Comparison of ENCODE assay signal across 8 mouse cellular contexts in genomic region chr2:152736748-152737147, GRCm38 (mm10). TPM values are rescaled to one million over a fixed set of nuclear protein-coding genes. Genes with fewer than 3 reads are reported as not detected.
A peak's percentile ranks its signal among the peaks of the same experiment; 100 is the strongest.
DNase-seq lines count a peak whose midpoint lies in the region; ATAC-seq and TF ChIP-seq lines count a peak whose summit lies in the region.

No protein-coding gene starts in this region.

- ATAC-seq in forebrain, embryonic 14.5 days = no peak
- no peak for ATAC-seq in kidney, embryonic 14.5 days (ENCODE audit: low FRiP score, low TSS enrichment)
- ATAC-seq in midbrain, embryonic 12.5 days (ENCODE audit: low FRiP score, low read depth) = no peak
- no peak for ATAC-seq in monocyte, adult 5-6 weeks (replicated peaks; ENCODE audit: insufficient number of reproducible peaks, low FRiP score, low TSS enrichment, poor library complexity, severe bottlenecking)

- H3K4me1 ChIP-seq in bone marrow, adult 2 months (ENCODE audit: control insufficient read depth, insufficient read depth, low read length) = no peaks in the 10 kb centered on the region; the same call in 1 of the 2 replicates
- H3K4me1 ChIP-seq in forebrain, embryonic 14.5 days (ENCODE audit: control insufficient read depth, insufficient read depth, low read length) = peaks cover 36% of the 10 kb centered on the region
- peaks cover 50% of the 10 kb centered on the region for H3K4me1 ChIP-seq in kidney, embryonic 14.5 days (ENCODE audit: control insufficient read depth, insufficient read depth, low read length)
- peaks cover 67% of the 10 kb centered on the region for H3K4me1 ChIP-seq in midbrain, embryonic 12.5 days

- peak overlapping the region; percentile 86 for H3K27ac ChIP-seq in bone marrow, adult 2 months (ENCODE audit: control insufficient read depth, insufficient read depth, low read depth, low read length, poor library complexity)
- peak overlapping the region; percentile 39; the same call in 1 of the 2 replicates for H3K27ac ChIP-seq in forebrain, embryonic 14.5 days (ENCODE audit: low read depth, low read length)
- peak overlapping the region; percentile 85 for H3K27ac ChIP-seq in kidney, embryonic 14.5 days (ENCODE audit: low read depth, low read length)
- peak overlapping the region; percentile 80 for H3K27ac ChIP-seq in midbrain, embryonic 12.5 days (replicated peaks)

- peak overlapping the region; percentile 75 for H3K9ac ChIP-seq in forebrain, embryonic 14.5 days (ENCODE audit: low read length)
- H3K9ac ChIP-seq in kidney, embryonic 14.5 days (ENCODE audit: low read depth, low read length) = peak overlapping the region; percentile 95
- peak overlapping the region; percentile 75 for H3K9ac ChIP-seq in midbrain, embryonic 12.5 days (replicated peaks)

- no peak for TF ChIP-seq CTCF in bone marrow, adult 2 months (IDR thresholded peaks at IDR 0.05; ENCODE audit: control insufficient read depth, insufficient read depth, low read length)

- peak overlapping the region; percentile 92 for H3K4me2 ChIP-seq in forebrain, embryonic 14.5 days (ENCODE audit: low read length)
- peak overlapping the region; percentile 90 for H3K4me2 ChIP-seq in kidney, embryonic 14.5 days (replicated peaks; ENCODE audit: low read depth, low read length)
- peak overlapping the region; percentile 80 for H3K4me2 ChIP-seq in midbrain, embryonic 12.5 days (replicated peaks)

- intact Hi-C loops in gastrocnemius, postnatal 36 days (cut with DNase I) = no loop called here

- no peak for TF ChIP-seq POLR2A in bone marrow, adult 2 months (IDR thresholded peaks at IDR 0.05; ENCODE audit: borderline replicate concordance, control insufficient read depth, low read depth, low read length)

- 1% methylated on average over 22 of the region's 22 CpGs for WGBS in bone marrow, adult 2 months
- WGBS in forebrain, embryonic 14.5 days = under 1% methylated on average over 22 of the region's 22 CpGs
- under 1% methylated on average over 22 of the region's 22 CpGs for WGBS in kidney, embryonic 14.5 days
- 0% methylated on average over 22 of the region's 22 CpGs for WGBS in midbrain, embryonic 12.5 days

- no peaks in the 10 kb centered on the region for H3K36me3 ChIP-seq in forebrain, embryonic 14.5 days (ENCODE audit: control insufficient read depth, insufficient read depth, low read length)
- peaks cover 3% of the 10 kb centered on the region; the same call in 1 of the 2 replicates for H3K36me3 ChIP-seq in kidney, embryonic 14.5 days (ENCODE audit: control insufficient read depth, insufficient read depth, low read length)
- H3K36me3 ChIP-seq in midbrain, embryonic 12.5 days = no peaks in the 10 kb centered on the region

- peak overlapping the region; percentile 80 for H3K4me3 ChIP-seq in bone marrow, adult 2 months (replicated peaks; ENCODE audit: control insufficient read depth, low read depth, low read length)
- peak overlapping the region; percentile 48 for H3K4me3 ChIP-seq in forebrain, embryonic 14.5 days (ENCODE audit: low read depth, low read length)
- H3K4me3 ChIP-seq in kidney, embryonic 14.5 days (ENCODE audit: low read length) = peak overlapping the region; percentile 92
- peak overlapping the region; percentile 63 for H3K4me3 ChIP-seq in midbrain, embryonic 12.5 days

- no peaks in the 10 kb centered on the region for H3K9me3 ChIP-seq in forebrain, embryonic 14.5 days (replicated peaks; ENCODE audit: control insufficient read depth, low read length)
- no peaks in the 10 kb centered on the region for H3K9me3 ChIP-seq in kidney, embryonic 14.5 days (ENCODE audit: control insufficient read depth, low read length)
- no peaks in the 10 kb centered on the region for H3K9me3 ChIP-seq in midbrain, embryonic 12.5 days

- peaks cover 11% of the 10 kb centered on the region for H3K27me3 ChIP-seq in forebrain, embryonic 14.5 days (replicated peaks; ENCODE audit: control insufficient read depth, insufficient read depth, low read length)
- H3K27me3 ChIP-seq in kidney, embryonic 14.5 days (ENCODE audit: control insufficient read depth, insufficient read depth, low read length) = no peaks in the 10 kb centered on the region
- H3K27me3 ChIP-seq in midbrain, embryonic 12.5 days = peaks cover 17% of the 10 kb centered on the region

- DNase-seq in ovary, postnatal 36 days (ENCODE audit: low spot score) = peak; percentile 32
- DNase-seq in ovary, postnatal 14 days (ENCODE audit: low spot score) = no peak
- peak; percentile 53 for DNase-seq in forebrain, embryonic 14.5 days (ENCODE audit: low spot score)
- DNase-seq in gastrocnemius, postnatal 36 days = no peak

RNA-seq across cellular contexts. Expression of gene Id1, which starts 0.7 kb away (rescaled TPM):
- 4.2 and 15.9 TPM in 2 replicates for polyA plus RNA-seq in bone marrow, adult 2 months (2011; ENCODE audit: insufficient read depth, insufficient read length, low replicate concordance, missing spikeins)
- 29.2 and 32.8 TPM in 2 replicates for polyA plus RNA-seq in forebrain, embryonic 14.5 days (2014; fragmentation: Nextera tagmentation; extraction: Ambion mirVana)
- 129 and 178 TPM in 2 replicates for polyA plus RNA-seq in kidney, embryonic 14.5 days (2014; fragmentation: Nextera tagmentation; extraction: Ambion mirVana)
- 65.1 and 69.6 TPM in 2 replicates for polyA plus RNA-seq in midbrain, embryonic 12.5 days (2016; fragmentation: Nextera tagmentation; extraction: Ambion mirVana)
- 3.7 to 18.6 TPM (median 15.7 TPM) in 3 replicates for total RNA-seq in monocyte, adult 5-6 weeks (2017)
- total RNA-seq in gastrocnemius, postnatal 36 days (2021) = 10 to 100 TPM; 11.5 to 17.7 TPM

RNA-seq across cellular contexts. Expression of gene Cox4i2, which starts 17.2 kb away (rescaled TPM):
- 1.4 TPM in 1 of 2 replicates, not detected in the other for polyA plus RNA-seq in bone marrow, adult 2 months (2011; ENCODE audit: insufficient read depth, insufficient read length, low replicate concordance, missing spikeins)
- polyA plus RNA-seq in forebrain, embryonic 14.5 days (2014; fragmentation: Nextera tagmentation; extraction: Ambion mirVana) = 4.5 and 5.9 TPM in 2 replicates
- 12.1 and 18.8 TPM in 2 replicates for polyA plus RNA-seq in kidney, embryonic 14.5 days (2014; fragmentation: Nextera tagmentation; extraction: Ambion mirVana)
- 3.2 and 3.9 TPM in 2 replicates for polyA plus RNA-seq in midbrain, embryonic 12.5 days (2016; fragmentation: Nextera tagmentation; extraction: Ambion mirVana)
- total RNA-seq in monocyte, adult 5-6 weeks (2017) = not detected in 3 replicates
- total RNA-seq in gastrocnemius, postnatal 36 days (2021) = 1 to 10 TPM; 2.9 TPM

RNA-seq across cellular contexts. Expression of gene Mcts2, which starts 49.9 kb away (rescaled TPM):
- 1.8 and 12.9 TPM in 2 replicates for polyA plus RNA-seq in bone marrow, adult 2 months (2011; ENCODE audit: insufficient read depth, insufficient read length, low replicate concordance, missing spikeins)
- 35.8 and 42.6 TPM in 2 replicates for polyA plus RNA-seq in forebrain, embryonic 14.5 days (2014; fragmentation: Nextera tagmentation; extraction: Ambion mirVana)
- polyA plus RNA-seq in kidney, embryonic 14.5 days (2014; fragmentation: Nextera tagmentation; extraction: Ambion mirVana) = 35.4 and 40.8 TPM in 2 replicates
- polyA plus RNA-seq in midbrain, embryonic 12.5 days (2016; fragmentation: Nextera tagmentation; extraction: Ambion mirVana) = 38.4 and 39.6 TPM in 2 replicates
- 10.0 to 12.9 TPM (median 10.6 TPM) in 3 replicates for total RNA-seq in monocyte, adult 5-6 weeks (2017)
- 10 to 100 TPM in 1 of 2 experiments, 1 to 10 TPM in 1; 9.6 to 12.1 TPM for total RNA-seq in gastrocnemius, postnatal 36 days (2021)

Comparison
In these comparisons a context has a peak if more than half of its experiments do, and no peak if none do; other contexts are left out.
1. DNase-seq: peak in ovary, postnatal 36 days (single experiment) and forebrain, embryonic 14.5 days (single experiment); none in ovary, postnatal 14 days (single experiment) and gastrocnemius, postnatal 36 days (0 of 2).
2. Peak in every context shown above with its lines, with median percentiles within 50 percentile points of each other: H3K27ac ChIP-seq, H3K4me3 ChIP-seq, H3K4me2 ChIP-seq and H3K9ac ChIP-seq.